Mouse (Mus musculus) Patski (cell line): Measurements from ENCODE around the gene Sppl3. TPM values are rescaled to one million over a fixed set of nuclear protein-coding genes. Genes with fewer than 3 reads are reported as not detected.
"Not testable (repeated sequence)": the region's sequence is repeated elsewhere in the genome, so short reads cannot be mapped to it uniquely, and the experiment has no call there.

Source experiments
- ATAC-seq: fragments of 100-300 bp; one replicate; pipeline ENCODE4 v1.8.0; 2021
- CTCF ChIA-PET: fragments of 350-600 bp; sonication (Branson Sonifier 250); formaldehyde crosslinking; loops from one replicate; lab custom pipeline; 2022; ENCODE audit warnings: inconsistent platforms; lab: Charles Lee
- POLR2A ChIA-PET: fragments of 350-600 bp; sonication (Branson Sonifier 250); formaldehyde crosslinking; loops from one replicate; lab custom pipeline; 2022; ENCODE audit warnings: antibody characterized with exemption, inconsistent platforms; lab: Charles Lee
- DNase-seq: peaks from one replicate; pipeline ENCODE4 v3.0.0-alpha.2; 2011; ENCODE audit warnings: low read depth, low spot score
- H3K27me3 ChIP-seq: fragments of 371-371 bp; one replicate; pipeline ENCODE4 v1.5.1; 2021
- CTCF ChIP-seq: fragments of 100-300 bp; IDR thresholded peaks from one replicate; pipeline ENCODE4 v1.5.1; 2021
- in situ Hi-C: fragments of 300-500 bp; cut with MboI; formaldehyde crosslinking; loops from 3 replicates; pipeline ENCODE4 v1.11.1; 2018; ENCODE audit warnings: low pct_unique_long_range_greater_than_20kb, mixed read lengths
- polyA plus RNA-seq: library from polyadenylated mRNA; unstranded; gene quantifications from one replicate; pipeline ENCODE4 v1.2.3, GENCODE M21; 2021

Gene Sppl3
- polyA plus RNA-seq, 1 experiment from 2014 or later: 71.9 TPM

- ATAC-seq (no peak), DNase-seq (no peak)
- TF ChIP-seq CTCF: no peak
- POLR2A ChIA-PET: interaction anchor here (0.6 kb wide), 1 partner anchor 112 kb away, joined by 3 read pairs; no protein-coding TSS in a partner anchor
- H3K27me3 ChIP-seq: no peaks in the 10 kb centered on the region
- CTCF ChIA-PET: interaction anchor here (1.1 to 2.3 kb wide), 4 partner anchors 9 to 111 kb away, joined by 4 to 8 read pairs (median 6); partner anchors contain the start of gene Gm10401
- in situ Hi-C loops: no loop called here
These were observed 78.8 kb downstream of the Sppl3 start for GRCm38 (mm10) chr5:115089592-115090268.

- DNase-seq: no peak
- ChIA-PET CTCF (interaction anchor here (1.4 to 2.5 kb wide), 2 partner anchors 8 to 16 kb away, joined by 4 to 6 read pairs; partner anchors contain the start of gene Gm10401), POLR2A (interaction anchor here (1.0 kb wide), 2 partner anchors 10 to 17 kb away, joined by 3 to 4 read pairs; no protein-coding TSS in a partner anchor)
- H3K27me3 ChIP-seq: no peaks in the 10 kb centered on the region
- ATAC-seq: no peak
- TF ChIP-seq CTCF: no peak
- in situ Hi-C loops: no loop called here
These were observed 80.1 kb downstream of the Sppl3 start for GRCm38 (mm10) chr5:115091015-115091414.

DNA sequence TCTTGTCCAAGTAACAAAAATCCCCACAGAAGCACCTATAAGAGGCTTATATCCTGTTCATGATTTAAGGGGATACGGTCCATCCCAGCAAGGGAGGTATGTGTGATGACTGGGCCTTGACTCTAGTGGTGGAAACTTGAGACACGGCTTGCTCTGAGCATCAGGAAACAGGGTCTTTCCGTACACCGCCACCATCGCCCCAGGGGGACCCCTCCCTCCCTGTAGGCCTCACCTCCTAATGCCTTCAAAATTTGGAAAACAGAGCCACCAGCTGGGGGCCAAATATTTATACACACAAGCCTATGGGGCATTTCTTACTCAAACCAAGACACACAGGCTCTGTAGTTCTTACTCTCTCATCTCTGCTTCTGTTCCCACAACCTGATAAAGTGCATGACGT lies 80.8 kb downstream of the Sppl3 start:
- ChIA-PET CTCF (interaction anchor here (2.5 kb wide), 1 partner anchor 15 kb away, joined by 6 read pairs; no protein-coding TSS in a partner anchor), POLR2A (interaction anchor here (1.0 kb wide), 1 partner anchor 11 kb away, joined by 3 read pairs; no protein-coding TSS in a partner anchor)
- in situ Hi-C loops: no loop called here

GRCm38 (mm10) chr5:115098195-115098594 lies 87.3 kb downstream of the Sppl3 start, which contains the start of gene Gm10401:
TSS of gene Gm10401 (minus strand) at chr5:115098295.
- POLR2A ChIA-PET: interaction anchor here (0.6 to 0.9 kb wide), 2 partner anchors 10 to 12 kb away, joined by 3 read pairs; no protein-coding TSS in a partner anchor

More for the DNA sequence above, 80.8 kb downstream of the Sppl3 start:
- TF ChIP-seq CTCF: no peak
- H3K27me3 ChIP-seq: no peaks in the 10 kb centered on the region
- DNase-seq: no peak
- no peak for ATAC-seq

DNA sequence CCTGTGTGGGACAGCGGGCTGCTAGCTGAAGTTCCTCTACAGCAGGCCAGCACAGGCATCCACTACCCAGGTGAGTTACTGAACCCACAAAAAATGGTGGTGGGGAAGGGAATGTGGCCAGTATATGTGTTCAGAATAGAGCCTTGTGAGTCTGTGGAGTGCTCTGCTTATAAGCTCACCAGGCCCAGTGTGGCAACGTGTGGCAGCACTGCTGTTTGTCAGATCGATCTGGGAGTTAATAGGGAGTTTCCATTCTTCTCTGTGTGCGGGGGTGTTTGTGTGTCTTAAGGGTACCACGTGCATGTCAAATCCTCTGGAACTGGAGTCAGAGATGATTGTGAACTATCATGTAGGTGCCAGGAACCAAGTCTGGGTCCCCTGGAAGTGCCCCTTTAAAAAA lies 88.6 kb downstream of the Sppl3 start:
- no peak for TF ChIP-seq CTCF
- POLR2A ChIA-PET: no interaction called here
- no peaks in the 10 kb centered on the region for H3K27me3 ChIP-seq
- ATAC-seq (no peak), DNase-seq (no peak)
- CTCF ChIA-PET: interaction anchor here (1.7 kb wide), 1 partner anchor 9 kb away, joined by 4 read pairs; no protein-coding TSS in a partner anchor
- in situ Hi-C loops: no loop called here

More at GRCm38 (mm10) chr5:115098195-115098594, 87.3 kb downstream of the Sppl3 start, which contains the start of gene Gm10401:
- CTCF ChIA-PET: interaction anchor here (0.9 to 1.7 kb wide), 4 partner anchors 8 to 119 kb away, joined by 3 to 5 read pairs (median 4); no protein-coding TSS in a partner anchor
- no peaks in the 10 kb centered on the region for H3K27me3 ChIP-seq
- DNase-seq: no peak
- no peak for TF ChIP-seq CTCF
- in situ Hi-C loops: no loop called here
- ATAC-seq: no peak

GRCm38 (mm10) chr5:115099991-115100390 lies 89.1 kb downstream of the Sppl3 start:
- DNase-seq: no peak

DNA sequence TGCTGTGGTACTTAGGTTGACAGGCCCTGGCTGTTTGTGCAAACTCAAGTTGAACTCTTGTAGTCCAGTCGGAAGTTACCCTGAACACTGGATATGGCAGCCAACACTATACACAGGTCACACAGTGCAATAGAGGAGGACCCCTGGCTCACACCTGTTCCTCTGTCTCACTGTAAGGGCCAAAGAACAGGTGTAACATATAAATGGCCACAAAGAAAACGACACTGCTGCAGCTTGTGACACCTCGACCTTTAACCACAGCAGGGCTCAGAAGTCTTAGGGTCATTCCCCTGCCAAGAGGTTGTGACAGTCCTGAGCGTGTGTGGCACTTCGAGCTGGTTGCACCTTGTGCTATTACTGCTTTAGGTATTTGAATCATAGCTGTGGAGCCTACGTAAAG lies 89.5 kb downstream of the Sppl3 start:
- no peak for TF ChIP-seq CTCF
- CTCF ChIA-PET: interaction anchor here (1.1 to 1.8 kb wide), 3 partner anchors 11 to 25 kb away, joined by 5 to 6 read pairs (median 5); no protein-coding TSS in a partner anchor
- no peaks in the 10 kb centered on the region for H3K27me3 ChIP-seq
- no peak for ATAC-seq
- POLR2A ChIA-PET: no interaction called here
- in situ Hi-C loops: no loop called here
- DNase-seq: no peak

More at GRCm38 (mm10) chr5:115099991-115100390, 89.1 kb downstream of the Sppl3 start:
- H3K27me3 ChIP-seq: no peaks in the 10 kb centered on the region
- POLR2A ChIA-PET: no interaction called here
- no peak for ATAC-seq
- no peak for TF ChIP-seq CTCF
- in situ Hi-C loops: no loop called here
- CTCF ChIA-PET: interaction anchor here (1.1 to 1.8 kb wide), 3 partner anchors 10 to 25 kb away, joined by 5 to 6 read pairs (median 5); no protein-coding TSS in a partner anchor

DNA sequence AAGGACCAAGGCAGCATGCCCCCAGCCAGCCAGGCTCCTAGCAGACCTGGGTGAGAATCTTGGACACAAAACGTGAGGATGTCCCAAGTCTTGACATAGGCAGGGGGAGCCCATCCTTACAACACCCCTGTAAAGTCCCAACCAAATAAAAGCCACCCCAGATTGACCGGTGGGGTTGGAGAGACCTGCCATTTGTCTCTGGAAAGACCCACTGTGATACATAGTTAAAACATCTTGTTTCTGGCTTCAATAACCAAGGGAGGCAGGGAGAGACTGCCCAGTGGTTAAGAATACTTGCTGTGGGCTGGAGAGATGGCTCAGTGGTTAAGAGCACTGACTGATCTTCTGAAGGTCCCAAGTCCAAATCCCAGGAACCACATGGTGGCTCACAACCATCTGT lies 91.3 kb downstream of the Sppl3 start:
- no peak for ATAC-seq
- H3K27me3 ChIP-seq: no peaks in the 10 kb centered on the region
- ChIA-PET POLR2A (no interaction called here), CTCF (no interaction called here)
- in situ Hi-C loops: no loop called here
- DNase-seq: no peak
- no peak for TF ChIP-seq CTCF

- POLR2A ChIA-PET, ATAC-seq, in situ Hi-C loops, DNase-seq, H3K27me3 ChIP-seq: not testable (repeated sequence)
- CTCF ChIA-PET: interaction anchor here (2.1 kb wide), 1 partner anchor 125 kb away, joined by 7 read pairs; no protein-coding TSS in a partner anchor
These were observed 92.3 kb downstream of the Sppl3 start for GRCm38 (mm10) chr5:115103253-115103652.

GRCm38 (mm10) chr5:115111156-115111555 lies 100.2 kb downstream of the Sppl3 start:
- no peak for TF ChIP-seq CTCF
- in situ Hi-C loops: no loop called here
- no peak for ATAC-seq
- DNase-seq: no peak
- H3K27me3 ChIP-seq: no peaks in the 10 kb centered on the region
- ChIA-PET CTCF (interaction anchor here (1.4 kb wide), 1 partner anchor 132 kb away, joined by 11 read pairs; no protein-coding TSS in a partner anchor), POLR2A (no interaction called here)
